Mouse (Mus musculus) NIH3T3 (cell line): ENCODE measurements around the gene Clic4.
"Not testable (repeated sequence)": the region's sequence is repeated elsewhere in the genome, so short reads cannot be mapped to it uniquely, and the experiment has no call there.

ENCODE experiments used
- DNase-seq: peaks from one replicate; pipeline ENCODE4 v3.0.0-alpha.2; 2012; ENCODE audit warnings: low read depth

The Clic4 gene

GRCm38 (mm10) chr4:135190364-135190763 lies 82.2 kb downstream of the Clic4 start:
- DNase-seq = no peak

- DNase-seq = peak; percentile 91
Measured at GRCm38 (mm10) chr4:135189452-135190008, 83.1 kb downstream of the Clic4 start.

GRCm38 (mm10) chr4:135184277-135184676 lies 88.3 kb downstream of the Clic4 start:
- not testable (repeated sequence) for DNase-seq

GRCm38 (mm10) chr4:135181819-135182218 lies 90.8 kb downstream of the Clic4 start:
- DNase-seq = no peak

GRCm38 (mm10) chr4:135179077-135179481 lies 93.5 kb downstream of the Clic4 start:
- DNase-seq = no peak

GRCm38 (mm10) chr4:135177568-135177967 lies 95.0 kb downstream of the Clic4 start:
- no peak for DNase-seq

- DNase-seq = no peak
Measured at GRCm38 (mm10) chr4:135175406-135176120, 97.1 kb downstream of the Clic4 start.

GRCm38 (mm10) chr4:135171304-135171875 lies 101.2 kb downstream of the Clic4 start:
- DNase-seq = peak; percentile 38

- DNase-seq = no peak
Measured at GRCm38 (mm10) chr4:135169501-135169900, 103.1 kb downstream of the Clic4 start.

GRCm38 (mm10) chr4:135169096-135169495 lies 103.5 kb downstream of the Clic4 start:
- no peak for DNase-seq

- DNase-seq = no peak
Measured at GRCm38 (mm10) chr4:135167816-135168527, 104.6 kb downstream of the Clic4 start.

- DNase-seq = peak; percentile 22
Measured at GRCm38 (mm10) chr4:135166413-135167225, 106.0 kb downstream of the Clic4 start.

- DNase-seq = no peak
Measured at GRCm38 (mm10) chr4:135165761-135166160, 106.9 kb downstream of the Clic4 start.
